Mouse (Mus musculus) Patski (cell line): ENCODE measurements at regions not wholly inside any gene's neighbourhood (a gene's known extent, or its start where the extent isn't known, plus 50 kb on each side); places are given as distances from the start of the nearest gene placed in this dataset.

Experiments used
- ATAC-seq: fragments of 100-300 bp; one replicate; pipeline ENCODE4 v1.8.0; 2021
- CTCF ChIA-PET: fragments of 350-600 bp; sonication (Branson Sonifier 250); formaldehyde crosslinking; loops from one replicate; lab custom pipeline; 2022; ENCODE audit warnings: inconsistent platforms; lab: Charles Lee
- POLR2A ChIA-PET: fragments of 350-600 bp; sonication (Branson Sonifier 250); formaldehyde crosslinking; loops from one replicate; lab custom pipeline; 2022; ENCODE audit warnings: antibody characterized with exemption, inconsistent platforms; lab: Charles Lee
- DNase-seq: peaks from one replicate; pipeline ENCODE4 v3.0.0-alpha.2; 2011; ENCODE audit warnings: low read depth, low spot score
- H3K27me3 ChIP-seq: fragments of 371-371 bp; one replicate; pipeline ENCODE4 v1.5.1; 2021
- CTCF ChIP-seq: fragments of 100-300 bp; IDR thresholded peaks from one replicate; pipeline ENCODE4 v1.5.1; 2021
- in situ Hi-C: fragments of 300-500 bp; cut with MboI; formaldehyde crosslinking; loops from 3 replicates; pipeline ENCODE4 v1.11.1; 2018; ENCODE audit warnings: low pct_unique_long_range_greater_than_20kb, mixed read lengths

- ATAC-seq: no peak
- ChIA-PET POLR2A (no interaction called here), CTCF (no interaction called here)
These were observed 61.7 kb upstream of the Tent5a start for GRCm38 (mm10) chr9:85388775-85389393.

GRCm38 (mm10) chr9:85382413-85382812 lies 55.3 kb upstream of the Tent5a start:
- DNase-seq: no peak
- ChIA-PET POLR2A (interaction anchor here (0.6 kb wide), 1 partner anchor 88 kb away, joined by 3 read pairs; no protein-coding TSS in a partner anchor), CTCF (interaction anchor here (1.0 kb wide), 1 partner anchor 13 kb away, joined by 3 read pairs; no protein-coding TSS in a partner anchor)
- no peak for ATAC-seq
- peaks cover 3% of the 10 kb centered on the region for H3K27me3 ChIP-seq
- no peak for TF ChIP-seq CTCF
- in situ Hi-C loops: no loop called here

More at GRCm38 (mm10) chr9:85388775-85389393, 61.7 kb upstream of the Tent5a start:
- peaks cover 3% of the 10 kb centered on the region for H3K27me3 ChIP-seq
- in situ Hi-C loops: no loop called here
- no peak for TF ChIP-seq CTCF
- DNase-seq: no peak

- ATAC-seq: no peak
- DNase-seq: no peak
- peaks cover under 1% of the 10 kb centered on the region for H3K27me3 ChIP-seq
- in situ Hi-C loops: no loop called here
- no peak for TF ChIP-seq CTCF
- POLR2A ChIA-PET: interaction anchor here (0.8 kb wide), 1 partner anchor 144 kb away, joined by 6 read pairs; no protein-coding TSS in a partner anchor
- CTCF ChIA-PET: interaction anchor here (1.1 kb wide), 1 partner anchor 19 kb away, joined by 3 read pairs; no protein-coding TSS in a partner anchor
These were observed 53.6 kb upstream of the Tent5a start for GRCm38 (mm10) chr9:85380756-85381155.

GRCm38 (mm10) chr9:85379135-85379534 lies 52.0 kb upstream of the Tent5a start:
- TF ChIP-seq CTCF: no peak
- DNase-seq: no peak
- ChIA-PET CTCF (no interaction called here), POLR2A (no interaction called here)
- no peak for ATAC-seq
- in situ Hi-C loops: no loop called here
- H3K27me3 ChIP-seq: no peaks in the 10 kb centered on the region
